Mouse (Mus musculus): Measurements from ENCODE around the gene Agap1.
A peak's percentile ranks its signal among the peaks of the same experiment; 100 is the strongest.

Gene Agap1

DNA sequence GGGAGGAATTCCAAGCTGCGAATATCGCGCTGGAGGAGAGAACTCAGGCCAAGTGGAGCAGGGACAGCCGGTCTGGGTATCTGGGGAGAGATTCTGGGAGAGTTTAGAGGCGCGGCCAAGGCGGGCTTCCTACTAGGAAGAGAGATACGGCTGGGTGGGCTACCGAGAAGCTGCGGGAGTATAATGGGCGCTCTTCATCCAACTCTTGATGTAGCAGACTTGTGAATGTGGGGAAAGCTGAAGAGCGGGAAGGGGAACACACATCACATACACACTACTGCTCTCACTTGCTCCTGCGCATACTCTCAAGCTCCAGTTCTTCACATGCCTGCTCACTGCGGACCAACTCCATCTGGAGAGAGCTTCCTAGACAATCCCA lies 469.0 kb downstream of the Agap1 start:
- DNase-seq = no peak

DNA sequence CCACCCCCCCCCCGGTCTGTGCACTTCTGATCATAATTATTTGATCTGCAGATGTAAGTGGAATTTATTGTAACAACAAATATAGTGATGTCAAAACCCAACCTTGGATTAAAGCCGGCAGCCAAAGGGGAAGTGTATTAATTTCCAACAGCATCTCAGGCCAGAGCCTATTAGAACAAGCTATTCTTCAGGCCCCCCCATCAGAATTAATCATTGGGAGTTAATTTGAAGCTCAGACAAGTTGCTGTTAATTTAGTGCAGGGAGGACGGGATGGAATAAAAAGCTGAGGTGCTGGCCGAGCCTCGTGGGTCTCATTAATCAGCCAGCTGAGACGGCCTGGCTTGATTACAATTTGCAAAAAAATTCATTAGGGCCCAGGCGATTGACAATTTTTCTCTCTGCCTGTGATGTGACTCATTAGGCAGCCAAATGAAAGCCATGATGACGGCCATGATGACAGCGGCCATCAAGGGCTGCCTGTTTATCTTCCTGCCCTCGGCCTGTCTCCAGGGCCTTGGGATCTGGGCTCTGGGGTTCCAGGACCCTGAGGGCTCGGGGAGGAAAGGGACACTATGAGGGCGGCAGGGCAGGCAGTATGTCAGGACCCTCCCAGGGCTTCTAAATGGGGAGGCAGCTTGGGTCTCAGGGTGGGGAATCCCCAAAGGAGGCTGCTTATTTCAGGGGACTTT lies 471.0 kb downstream of the Agap1 start:
- no peak for DNase-seq

- no peak for DNase-seq
Measured at GRCm38 (mm10) chr1:89926583-89927060, 472.0 kb downstream of the Agap1 start.

DNA sequence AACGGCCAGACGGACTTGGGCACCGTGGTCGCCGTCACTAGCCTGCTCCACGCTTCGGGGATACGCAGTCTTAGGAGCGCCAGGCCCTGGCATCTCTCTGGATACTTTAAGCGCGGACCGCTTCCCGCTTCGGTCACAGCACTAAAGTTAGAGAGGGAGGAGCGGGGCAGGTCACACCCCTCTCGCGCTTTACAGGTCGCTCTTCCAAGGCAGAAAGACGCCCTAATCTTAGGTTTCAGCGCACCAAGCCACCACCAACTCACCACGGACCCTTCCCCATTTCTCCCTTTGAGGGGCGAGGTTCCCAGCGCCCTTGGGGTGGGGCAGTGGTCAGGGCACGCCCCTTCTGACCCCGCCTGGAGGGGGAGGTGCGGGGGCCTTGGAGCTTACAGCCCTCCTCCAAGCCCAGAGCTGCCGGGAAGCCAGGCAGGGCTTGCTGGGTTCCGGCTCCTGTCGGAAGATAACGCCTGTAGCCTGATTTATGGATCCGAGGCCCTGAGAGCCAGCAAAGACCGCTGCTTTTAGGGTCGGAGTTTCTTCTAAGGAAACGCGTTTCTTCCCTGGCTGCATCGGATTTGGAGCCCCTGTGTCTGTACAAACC lies 472.6 kb downstream of the Agap1 start:
- peak; percentile 47 for DNase-seq

DNA sequence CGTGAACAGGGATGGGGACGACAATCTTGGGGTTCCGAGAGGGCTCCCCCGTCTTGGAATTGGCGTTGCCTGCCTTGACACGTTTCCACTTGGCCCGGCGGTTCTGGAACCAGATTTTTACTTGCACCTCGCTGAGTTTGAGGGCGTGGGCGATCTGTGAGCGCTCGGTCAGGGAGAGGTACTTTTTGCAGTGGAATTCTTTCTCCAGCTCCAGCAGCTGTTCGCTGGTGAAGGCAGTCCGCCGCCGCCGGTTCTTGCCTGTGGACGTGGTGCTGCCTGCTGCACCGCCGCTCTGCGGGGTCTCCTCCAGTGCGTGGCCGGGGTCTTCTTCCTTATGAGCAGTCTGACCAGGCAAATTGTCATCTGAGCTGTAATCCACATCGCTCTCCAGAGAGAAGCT lies 474.1 kb downstream of the Agap1 start:
- no peak for DNase-seq

- no peak for DNase-seq
Measured at GRCm38 (mm10) chr1:89929181-89929580, 474.6 kb downstream of the Agap1 start.

GRCm38 (mm10) chr1:89929721-89930505 lies 475.3 kb downstream of the Agap1 start:
- DNase-seq = peak; percentile 38

- no peak for DNase-seq
Measured at GRCm38 (mm10) chr1:89930551-89930950, 475.9 kb downstream of the Agap1 start.

DNA sequence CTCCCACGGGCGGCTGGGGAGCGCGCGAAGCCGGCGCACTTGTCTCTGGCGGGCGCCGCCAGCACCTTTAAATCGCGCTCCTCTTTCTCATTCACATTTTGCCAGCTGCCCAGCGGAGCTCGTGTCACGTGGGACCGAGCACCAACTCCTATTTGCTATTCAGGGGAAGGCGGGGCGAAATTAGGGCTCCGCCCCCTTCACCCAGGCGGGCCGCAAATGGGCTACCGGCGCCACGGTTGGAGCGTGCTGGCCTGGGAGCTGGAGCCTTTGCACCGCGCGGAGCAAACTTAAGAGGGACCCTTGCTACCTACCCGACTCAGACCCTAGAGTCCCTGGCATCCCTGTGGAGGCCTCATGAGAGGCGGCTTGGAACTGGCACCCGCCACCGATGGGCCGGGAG lies 476.5 kb downstream of the Agap1 start, which contains the start of gene Gbx2:
Gbx2 (minus strand) TSS at position 60 of the 400 bp plus-strand sequence.
- peak; percentile 75 for DNase-seq

GRCm38 (mm10) chr1:89932021-89932423 lies 477.4 kb downstream of the Agap1 start:
- no peak for DNase-seq

GRCm38 (mm10) chr1:89932616-89933015 lies 478.0 kb downstream of the Agap1 start:
- DNase-seq = no peak

- DNase-seq = no peak
Measured at GRCm38 (mm10) chr1:89933028-89933427, 478.4 kb downstream of the Agap1 start.

DNA sequence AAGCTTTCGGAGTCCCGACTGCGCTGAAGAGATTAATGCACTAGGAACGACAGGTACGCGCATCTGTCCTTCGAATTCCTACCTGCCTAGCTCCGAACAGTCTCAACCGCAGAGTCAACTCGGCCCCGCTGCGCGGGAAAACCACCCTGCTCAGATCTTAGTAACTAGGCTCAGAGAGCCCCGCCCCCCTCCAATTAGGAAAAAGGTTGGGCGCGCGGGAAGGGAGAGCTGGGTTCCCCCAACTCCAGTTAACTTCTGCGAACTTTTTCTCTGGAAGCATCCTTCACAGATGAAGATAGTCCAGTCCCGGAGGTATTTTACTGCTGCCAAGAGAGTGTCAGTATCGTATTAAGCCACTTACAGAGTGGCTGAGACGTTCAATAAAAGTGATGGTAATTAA lies 479.2 kb downstream of the Agap1 start:
- DNase-seq = no peak

GRCm38 (mm10) chr1:89934316-89935260 lies 480.0 kb downstream of the Agap1 start:
- DNase-seq = no peak

GRCm38 (mm10) chr1:89935493-89936348 lies 481.1 kb downstream of the Agap1 start:
- DNase-seq = no peak

GRCm38 (mm10) chr1:89938884-89939595 lies 484.4 kb downstream of the Agap1 start:
- DNase-seq = no peak

DNA sequence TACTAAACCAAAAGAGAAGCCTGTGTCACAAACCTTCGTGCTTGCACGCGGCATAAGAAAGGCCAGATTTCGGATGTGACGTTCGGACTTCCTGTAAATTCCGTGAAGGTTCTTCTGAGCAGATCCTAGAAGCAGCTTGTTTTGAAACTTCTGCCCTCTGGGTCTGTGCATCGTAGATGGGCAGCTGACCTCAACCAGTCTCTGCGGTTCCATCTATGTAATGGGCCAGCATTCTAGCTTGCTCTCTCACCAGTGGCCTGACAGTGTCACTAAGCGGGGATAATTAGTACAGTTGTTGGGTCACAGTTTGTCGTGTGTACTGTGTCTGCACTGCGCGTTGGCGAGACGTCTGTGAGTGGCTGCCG lies 485.0 kb downstream of the Agap1 start:
- DNase-seq = no peak

DNA sequence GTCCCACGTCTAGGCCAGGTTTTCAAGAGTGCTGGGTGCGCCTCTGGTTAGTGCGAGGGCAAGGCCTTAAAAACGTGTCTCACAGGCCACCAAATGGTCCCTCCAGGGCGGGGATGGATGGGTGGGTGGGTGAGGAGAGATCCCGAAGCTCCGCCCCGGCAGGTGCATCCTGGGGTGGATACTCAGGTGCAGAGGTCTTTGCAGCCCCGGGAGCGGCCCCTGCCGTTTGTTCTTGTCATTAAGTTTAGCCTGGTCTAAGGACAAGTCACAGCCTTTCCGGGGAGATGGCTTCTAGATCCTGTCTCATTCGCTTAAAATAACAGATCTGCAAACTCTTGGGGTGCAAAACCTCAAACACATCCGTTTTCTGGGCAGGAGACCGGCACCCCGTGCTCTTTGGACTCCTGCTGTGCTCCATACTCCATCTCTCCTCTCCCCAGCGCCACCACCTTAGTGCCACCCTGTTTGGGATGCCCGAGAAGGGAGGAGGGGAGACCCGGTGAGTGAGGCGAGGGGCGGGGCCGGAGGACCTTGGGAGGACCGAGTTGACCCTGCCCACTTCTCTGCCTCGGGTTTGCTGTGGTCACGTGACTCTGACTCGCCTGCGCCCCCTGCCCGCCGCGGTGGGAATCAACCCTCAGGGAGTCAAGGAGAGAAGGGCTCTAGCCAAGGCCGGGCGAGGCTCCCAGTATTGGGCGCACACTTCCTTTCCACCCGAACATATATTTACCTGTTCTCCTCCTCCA lies 485.5 kb downstream of the Agap1 start:
- peak; percentile 77 for DNase-seq

DNA sequence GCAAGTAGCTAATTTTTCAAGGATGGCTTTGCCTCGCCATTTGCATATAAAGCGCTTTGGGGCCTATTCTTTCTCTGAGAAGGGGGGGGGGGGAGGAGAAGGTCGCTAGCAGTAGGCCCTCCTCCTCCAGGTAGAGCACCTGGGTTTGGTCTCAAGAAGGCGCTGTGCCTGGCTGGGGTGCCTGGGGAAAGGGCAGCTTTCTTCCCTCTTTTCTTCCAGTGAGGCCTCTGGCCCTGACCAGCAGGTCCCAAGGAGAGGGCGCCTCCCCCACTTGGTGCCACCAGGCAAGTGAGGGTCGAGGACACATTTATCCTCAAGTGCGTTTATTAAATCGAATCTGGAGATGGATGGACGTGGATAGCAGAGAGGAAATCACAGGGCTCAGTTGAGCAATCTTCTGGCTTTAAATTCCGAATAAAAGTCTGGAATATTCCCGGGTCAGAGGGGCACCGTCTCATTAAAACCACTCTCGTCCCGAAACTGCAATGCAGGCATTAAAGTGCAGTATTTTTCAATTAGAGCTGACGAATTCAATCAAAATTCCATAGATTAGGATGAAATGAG lies 486.4 kb downstream of the Agap1 start:
- no peak for DNase-seq
